Mouse (Mus musculus): Measurements from ENCODE around the gene Tmbim6.

The Tmbim6 gene

DNA sequence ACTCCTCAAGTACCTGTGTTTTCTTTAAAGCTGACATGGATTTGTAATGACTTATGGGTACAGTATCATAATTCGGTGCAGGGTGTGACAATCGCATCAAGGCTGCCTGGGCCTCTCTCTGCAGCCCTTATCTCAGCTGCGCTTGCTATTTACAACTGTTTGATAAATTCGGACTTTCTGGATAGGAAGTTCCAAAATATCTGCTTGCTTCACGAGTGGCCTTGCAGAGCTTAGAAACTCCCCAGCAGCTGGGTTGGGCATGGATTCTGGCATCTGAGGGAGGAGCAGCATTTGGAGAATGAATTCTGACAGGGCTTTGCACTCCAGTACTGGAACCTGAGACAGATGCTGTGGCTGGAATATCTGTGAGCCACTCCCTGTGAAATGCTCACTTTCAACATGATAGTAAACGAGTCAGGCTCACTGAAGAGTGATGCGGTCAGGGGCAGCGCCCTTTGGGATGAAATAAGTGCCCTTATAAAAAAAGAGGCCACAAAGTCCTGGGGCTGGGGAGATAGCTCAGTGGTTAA, 57.1 kb downstream of the Tmbim6 start:
- in situ Hi-C loops (cut with MboI, MseI) = no loop called here

DNA sequence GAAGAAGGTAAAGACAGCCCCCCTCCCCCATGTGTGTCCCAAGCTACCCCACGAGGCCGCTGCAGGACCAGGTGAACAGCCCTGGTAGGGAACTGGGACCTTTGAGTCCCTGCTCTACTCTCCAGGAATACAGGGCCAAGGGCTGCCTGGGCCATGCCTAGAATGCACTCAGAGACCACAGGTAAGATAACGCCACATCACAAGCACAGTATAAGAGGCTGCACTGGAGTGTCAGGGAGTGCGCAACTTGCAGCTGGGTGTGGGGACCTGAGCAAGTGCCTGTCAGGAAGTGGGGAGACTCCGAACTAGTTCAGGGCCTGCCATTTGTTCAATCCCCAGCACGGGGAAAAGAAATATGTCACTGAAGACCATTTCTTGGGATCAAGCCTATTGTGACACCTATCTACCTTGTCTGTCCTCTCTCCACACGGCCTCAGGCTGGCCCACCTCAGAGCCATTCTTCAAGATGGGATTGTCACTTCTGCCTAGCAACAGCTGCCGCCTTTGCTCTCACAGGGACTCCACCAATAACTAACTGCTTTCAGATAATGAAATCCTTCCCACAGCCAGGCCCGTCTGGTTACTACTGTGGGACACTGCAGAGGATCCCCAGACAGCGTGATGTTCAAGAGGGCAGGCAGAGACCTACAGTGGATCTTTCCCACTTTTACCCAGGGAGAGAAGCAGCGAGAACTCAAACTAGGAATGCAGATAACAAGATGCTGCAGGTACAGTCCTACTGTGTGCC, 60.6 kb downstream of the Tmbim6 start:
- in situ Hi-C loops (cut with MboI, MseI) = no loop called here

DNA sequence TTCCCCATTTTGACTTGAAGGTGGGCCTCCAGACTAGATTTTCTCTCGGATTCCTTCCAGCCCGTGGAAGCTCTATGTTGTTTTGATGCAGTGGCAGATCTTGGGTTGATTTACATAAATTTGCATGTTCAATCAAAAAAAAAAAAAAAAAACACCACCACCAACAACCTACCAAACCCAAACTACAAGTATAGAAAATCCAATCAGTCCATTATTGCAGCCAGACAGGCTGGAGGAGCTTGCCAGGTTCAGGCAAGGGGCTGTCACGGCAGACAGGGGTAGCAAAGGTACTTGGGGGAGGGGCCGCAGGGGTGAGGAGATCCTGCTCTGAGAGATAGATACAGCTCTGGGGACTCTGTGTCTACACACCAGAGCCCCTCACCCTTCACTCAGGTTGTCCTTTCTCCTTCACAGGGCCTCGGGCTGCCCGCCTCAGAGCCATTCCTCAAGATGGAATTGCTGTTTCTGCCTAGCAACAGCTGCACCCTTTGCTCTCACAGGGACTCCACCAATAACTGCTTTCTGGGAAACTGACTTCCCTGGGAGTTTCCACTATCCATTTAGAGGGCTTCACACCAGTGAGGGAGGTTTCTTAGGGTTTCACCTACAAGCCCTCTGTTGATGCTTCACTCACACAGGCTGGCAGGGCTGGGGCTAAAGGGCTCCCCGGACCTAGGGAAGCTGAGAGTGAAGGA, 62.0 kb downstream of the Tmbim6 start:
- in situ Hi-C loops (cut with MboI, MseI) = no loop called here

DNA sequence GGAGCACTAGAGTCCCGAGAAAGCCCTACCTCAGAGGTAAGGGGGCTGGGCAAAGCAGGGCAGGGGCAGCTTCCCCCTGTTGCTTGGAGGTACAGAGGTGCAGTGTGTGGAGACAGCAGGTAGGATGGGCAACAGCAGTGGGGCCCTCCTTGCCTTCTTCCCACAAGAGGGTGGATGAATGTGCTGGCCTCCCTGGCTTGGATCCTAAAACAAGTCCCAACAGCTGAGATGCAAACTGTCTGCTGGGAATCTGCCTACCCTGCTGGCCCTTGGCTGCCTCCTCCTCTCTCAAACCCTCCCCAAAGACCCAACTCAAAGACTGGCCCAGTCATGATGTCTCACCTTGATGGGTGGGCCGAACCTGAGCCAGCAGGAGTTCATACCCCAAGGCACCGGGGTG, 62.7 kb downstream of the Tmbim6 start:
- in situ Hi-C loops (cut with MboI, MseI) = no loop called here

DNA sequence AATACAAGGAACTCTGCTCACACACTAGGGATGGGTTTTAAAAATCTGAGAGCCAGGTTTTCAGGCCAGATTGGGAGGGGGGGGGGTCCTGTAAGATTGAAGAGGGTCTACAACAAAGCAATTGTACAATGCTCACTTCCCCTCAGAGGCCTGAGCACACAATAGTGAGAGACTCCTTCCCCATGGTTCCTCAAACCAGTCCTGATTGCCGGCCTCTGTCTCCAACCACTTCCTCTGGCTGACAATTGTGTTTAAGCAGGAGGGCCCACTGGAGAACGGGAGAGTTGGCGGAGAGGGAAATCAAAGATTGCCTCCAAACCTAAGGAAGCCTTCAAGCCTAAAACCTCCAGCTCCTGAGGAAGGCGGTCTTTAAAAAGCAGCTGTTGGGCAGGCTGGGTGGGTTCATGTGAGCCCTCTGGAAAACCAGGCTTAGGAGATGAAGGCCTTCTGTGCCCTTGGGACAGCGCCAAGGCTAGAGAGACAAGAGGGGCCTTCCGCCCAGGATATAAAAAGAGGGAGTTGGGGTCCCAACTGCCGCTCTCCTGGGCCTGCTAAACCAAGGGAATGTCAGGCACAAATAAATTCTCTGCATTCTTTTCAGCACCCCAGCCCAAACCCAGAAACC, 63.8 kb downstream of the Tmbim6 start:
- in situ Hi-C loops (cut with MboI, MseI) = no loop called here

DNA sequence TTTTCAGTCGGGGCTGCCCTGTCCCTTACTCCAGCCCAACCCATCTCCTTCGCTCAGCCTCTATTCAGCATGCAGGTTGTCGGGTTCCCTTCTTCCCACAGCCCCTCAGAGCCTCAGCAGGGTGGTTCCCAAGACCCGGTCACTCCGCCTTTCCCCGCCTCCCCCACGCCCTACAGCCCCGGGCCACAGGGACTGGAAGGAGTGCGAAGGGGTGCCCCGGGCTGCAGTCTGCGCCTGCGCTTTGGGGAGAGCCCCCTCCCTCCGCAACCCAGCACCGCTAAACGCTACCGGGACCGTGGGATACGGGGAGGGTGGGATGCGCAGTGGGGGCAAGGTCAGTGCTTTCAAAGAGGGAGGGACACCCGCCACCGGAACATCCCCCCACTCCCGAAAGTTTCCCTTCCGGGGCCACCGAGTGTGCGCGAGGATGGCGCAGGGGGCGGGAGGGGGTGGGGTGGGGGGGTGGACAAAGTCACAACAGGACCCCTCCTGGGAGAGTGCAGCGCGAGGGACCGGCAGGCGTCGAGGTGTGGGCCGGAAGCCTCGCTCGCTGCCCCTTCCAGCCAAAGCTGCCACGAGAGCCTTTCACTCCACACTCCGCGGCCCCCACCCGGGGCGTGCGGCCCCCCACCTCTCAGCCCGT, 64.4 kb downstream of the Tmbim6 start:
- in situ Hi-C loops (cut with MboI, MseI) = no loop called here

DNA sequence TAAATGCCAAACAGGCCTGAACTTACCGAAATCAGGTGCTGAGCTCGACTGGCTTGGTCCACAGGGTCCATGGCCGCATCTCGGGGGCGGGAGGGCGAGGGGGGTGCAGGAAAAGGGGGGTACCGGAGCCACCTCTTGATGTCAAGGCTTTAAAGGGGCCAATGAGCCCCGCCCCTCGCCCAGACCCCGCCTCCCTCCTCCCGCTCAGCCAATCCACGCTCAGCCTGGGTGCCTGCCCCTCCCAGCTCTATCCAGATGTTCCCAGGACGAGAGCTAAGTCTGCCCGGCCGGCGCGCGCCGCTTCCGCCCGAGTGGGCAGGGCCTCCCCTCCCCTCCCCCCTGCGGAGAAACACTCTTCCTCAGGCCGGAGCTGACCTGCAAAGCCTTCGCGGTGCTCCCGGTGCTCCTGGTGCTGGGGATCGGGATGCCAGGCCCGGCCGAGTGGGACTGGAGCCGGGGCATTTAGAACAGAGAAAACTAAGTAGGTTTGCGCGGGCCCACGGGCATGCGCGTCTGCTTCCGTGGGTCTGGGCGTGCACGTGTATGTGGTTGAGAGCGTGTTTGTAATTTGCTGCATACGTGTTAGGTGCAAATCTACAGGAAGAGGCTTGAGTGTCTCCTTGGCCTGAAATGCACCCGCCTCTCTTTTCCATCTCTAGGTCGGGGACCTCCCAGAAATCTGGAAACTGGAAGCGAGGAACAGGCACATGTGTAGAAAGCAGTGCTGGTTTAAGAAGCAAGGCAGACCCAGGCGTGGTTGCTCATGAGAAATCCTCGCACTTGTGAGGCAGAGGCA, 65.1 kb downstream of the Tmbim6 start, which contains the start of gene Nckap5l:
Gene Nckap5l (minus strand): TSS at position 143 of the 796 bp plus-strand sequence.
- in situ Hi-C loops (cut with MboI, MseI) = no loop called here

All from T-helper 2 cell (primary cell).